Mouse (Mus musculus): ENCODE data around the gene Rab44.

DNA sequence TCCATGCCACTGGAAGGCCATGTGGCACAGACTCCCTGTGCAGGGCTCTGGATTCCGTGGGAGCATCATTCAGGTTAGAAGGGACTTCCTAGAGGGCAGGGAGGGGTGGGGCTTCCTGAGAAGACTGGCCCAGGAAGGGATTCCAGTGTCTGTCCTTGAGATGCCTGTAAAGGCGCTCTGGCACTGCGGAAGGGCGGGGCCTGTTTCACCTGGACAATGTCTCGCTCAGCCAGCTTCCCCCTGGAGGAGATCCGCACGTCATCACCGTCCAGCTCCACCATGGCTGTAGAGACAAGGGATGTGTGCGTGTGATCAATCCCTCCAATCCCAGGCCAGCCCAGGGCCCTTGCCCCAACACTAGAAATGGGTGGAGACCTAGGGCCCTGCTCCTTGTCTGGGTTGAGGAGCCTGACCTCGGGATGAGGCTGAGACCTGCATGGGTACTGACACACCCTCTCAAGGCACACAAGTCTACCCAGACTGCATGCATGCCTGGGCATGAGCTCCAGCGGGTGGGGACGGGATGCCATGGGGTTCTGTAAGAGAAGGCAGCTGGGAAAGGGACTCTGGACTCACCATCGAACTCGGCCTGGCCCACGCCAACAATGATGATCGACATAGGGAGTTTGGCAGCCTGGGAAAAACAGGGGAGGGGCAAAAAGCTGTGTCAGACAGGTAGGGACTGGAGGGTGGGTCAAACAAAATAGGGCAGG is 46.0 kb downstream of the Rab44 start:
- TF ChIP-seq CTCF (IDR thresholded peaks at IDR 0.05; ENCODE audit: low read depth, low read length) (no peak), TAL1 (conservative IDR thresholded peaks at IDR 0.05; ENCODE audit: low read depth, low read length) (no peak)

Data from G1E (cell line).